Mouse (Mus musculus) lung, embryonic 16.5 days (tissue): Measurements from ENCODE around the gene Mpp6. TPM values are rescaled to one million over a fixed set of nuclear protein-coding genes. Genes with fewer than 3 reads are reported as not detected.

ENCODE experiments used
- ATAC-seq: fragments of 200-750 bp; cut with Nextera tagmentation; 2 replicates; pipeline ENCODE4 v1.8.0; 2017; ENCODE audit warnings: low read depth, mild to moderate bottlenecking, moderate library complexity
- H3K27ac ChIP-seq: fragments of 300-500 bp; sonication (generic); 2 replicates; pipeline ENCODE4 v1.5.1; 2014; ENCODE audit warnings: mild to moderate bottlenecking, control low read depth, low read length
- H3K27me3 ChIP-seq: fragments of 300-500 bp; sonication (generic); 2 replicates; pipeline ENCODE4 v1.6.1; 2014; ENCODE audit warnings: low read depth, low read length, mixed read lengths; ENCODE audit not compliant: control insufficient read depth, insufficient read depth
- H3K36me3 ChIP-seq: fragments of 300-500 bp; sonication (generic); 2 replicates; pipeline ENCODE4 v1.6.1; 2014; ENCODE audit warnings: low read length; ENCODE audit not compliant: control insufficient read depth, insufficient read depth
- H3K4me1 ChIP-seq: fragments of 300-500 bp; sonication (generic); replicated peaks from 2 replicates; pipeline ENCODE4 v1.6.1; 2014; ENCODE audit warnings: low read length, mixed read lengths; ENCODE audit not compliant: control insufficient read depth, insufficient read depth
- H3K4me2 ChIP-seq: fragments of 300-500 bp; sonication (generic); 2 replicates; pipeline ENCODE4 v1.6.1; 2014; ENCODE audit warnings: low read depth, low read length, control low read depth
- H3K4me3 ChIP-seq: fragments of 300-500 bp; sonication (generic); 2 replicates; pipeline ENCODE4 v1.5.1; 2014; ENCODE audit warnings: mild to moderate bottlenecking, low read length, control low read depth
- H3K9ac ChIP-seq: fragments of 300-500 bp; sonication (generic); 2 replicates; pipeline ENCODE4 v1.6.1; 2014; ENCODE audit warnings: low read length, control low read depth
- H3K9me3 ChIP-seq: fragments of 300-500 bp; sonication (generic); 2 replicates; pipeline ENCODE4 v1.6.1; 2016; ENCODE audit warnings: low read length; ENCODE audit not compliant: control insufficient read depth
- WGBS: fragments of 180-500 bp; shearing (Covaris S2); extraction: QIAGEN DNeasy Blood & Tissue Kit; methylation state at CpG from one replicate; pipeline ENCODE4 v1.1.7; 2014; 5-methylcytosine and 5-hydroxymethylcytosine counted together
- polyA plus RNA-seq: library from polyadenylated mRNA; unstranded; fragments of >200 nt; fragmentation: Nextera tagmentation; extraction: Ambion mirVana; gene quantifications from 2 replicates; pipeline ENCODE4 v1.2.1, GENCODE M21; 2015

Gene Mpp6
- polyA plus RNA-seq, 1 experiment from 2014 or later = 52.7 TPM

- no peaks in the 10 kb centered on the region for H3K4me1 ChIP-seq
- no peak overlapping the region for H3K4me3 ChIP-seq
- no peak for ATAC-seq
- H3K27ac ChIP-seq = no peak overlapping the region
- 80% methylated on average over 1 of the region's 1 CpGs for WGBS
- H3K4me2 ChIP-seq = no peak overlapping the region
- no peaks in the 10 kb centered on the region for H3K9me3 ChIP-seq
- H3K9ac ChIP-seq = no peak overlapping the region
- H3K27me3 ChIP-seq = no peaks in the 10 kb centered on the region
- no peaks in the 10 kb centered on the region for H3K36me3 ChIP-seq
Observed at GRCm38 (mm10) chr6:50175736-50176135, 65.7 kb downstream of the Mpp6 start.

DNA sequence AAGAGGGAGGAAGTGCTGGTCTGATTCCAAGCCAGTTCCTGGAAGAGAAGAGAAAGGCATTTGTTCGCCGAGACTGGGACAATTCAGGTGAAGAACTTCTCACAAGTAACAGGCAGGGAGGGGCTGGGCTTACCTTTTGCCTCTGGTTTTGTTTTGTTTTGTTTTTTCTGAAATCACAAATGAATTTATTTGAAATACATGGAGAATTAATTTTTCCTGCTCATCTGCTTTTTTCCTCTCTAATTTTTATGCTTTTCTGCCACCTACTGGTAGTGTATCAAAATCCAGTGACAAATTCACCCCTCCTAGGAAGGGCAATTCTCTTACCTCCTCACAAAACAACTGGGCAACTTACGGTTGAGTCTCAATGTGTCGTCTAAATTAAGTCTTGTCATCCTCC is 70.1 kb downstream of the Mpp6 start:
- H3K36me3 ChIP-seq = peaks cover 4% of the 10 kb centered on the region; the same call in 1 of the 2 replicates
- 60% methylated on average over 4 of the region's 4 CpGs for WGBS

GRCm38 (mm10) chr6:50187955-50188354 is 77.9 kb downstream of the Mpp6 start:
- H3K9ac ChIP-seq = no peak overlapping the region
- 78% methylated on average over 4 of the region's 4 CpGs for WGBS
- H3K4me3 ChIP-seq = no peak overlapping the region
- H3K4me2 ChIP-seq = no peak overlapping the region
- no peaks in the 10 kb centered on the region for H3K4me1 ChIP-seq
- H3K36me3 ChIP-seq = peaks cover 4% of the 10 kb centered on the region
- no peaks in the 10 kb centered on the region for H3K9me3 ChIP-seq
- ATAC-seq = no peak
- no peaks in the 10 kb centered on the region for H3K27me3 ChIP-seq
- H3K27ac ChIP-seq = no peak overlapping the region

More for the DNA sequence above, 70.1 kb downstream of the Mpp6 start:
- H3K4me2 ChIP-seq = no peak overlapping the region
- no peak overlapping the region for H3K4me3 ChIP-seq
- no peaks in the 10 kb centered on the region for H3K27me3 ChIP-seq
- no peak overlapping the region for H3K27ac ChIP-seq
- no peak for ATAC-seq
- H3K4me1 ChIP-seq = no peaks in the 10 kb centered on the region
- no peak overlapping the region for H3K9ac ChIP-seq
- H3K9me3 ChIP-seq = no peaks in the 10 kb centered on the region

GRCm38 (mm10) chr6:50189376-50189775 is 79.3 kb downstream of the Mpp6 start:
- Histone ChIP-seq H3K9ac (no peak overlapping the region), H3K27ac (no peak overlapping the region), H3K27me3 (no peaks in the 10 kb centered on the region), H3K4me2 (no peak overlapping the region), H3K36me3 (peaks cover 2% of the 10 kb centered on the region), H3K4me3 (no peak overlapping the region), H3K4me1 (no peaks in the 10 kb centered on the region), H3K9me3 (no peaks in the 10 kb centered on the region)
- no peak for ATAC-seq

DNA sequence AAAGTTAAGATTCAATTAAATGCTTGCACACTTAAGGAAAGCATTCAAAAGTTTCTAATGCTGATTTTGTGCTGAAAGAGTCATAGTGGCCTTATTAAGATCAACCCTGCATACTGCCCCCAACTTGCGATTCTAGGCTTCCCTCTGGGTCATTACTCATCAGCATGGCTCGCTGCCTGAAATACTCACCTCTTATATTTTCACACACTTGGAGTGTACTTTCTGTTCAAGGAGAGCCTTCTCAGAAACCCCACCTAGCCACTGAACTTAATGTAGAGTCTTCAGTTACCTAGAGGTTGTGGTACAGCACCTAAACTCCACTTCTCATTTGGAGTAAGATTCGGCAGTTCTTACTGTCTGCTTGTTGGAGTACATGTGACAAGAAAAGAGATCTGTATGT is 81.6 kb downstream of the Mpp6 start:
- 84% methylated on average over 3 of the region's 3 CpGs for WGBS
- Histone ChIP-seq H3K4me2 (no peak overlapping the region), H3K9ac (no peak overlapping the region), H3K36me3 (peaks cover 2% of the 10 kb centered on the region), H3K27me3 (no peaks in the 10 kb centered on the region), H3K9me3 (no peaks in the 10 kb centered on the region), H3K4me1 (no peaks in the 10 kb centered on the region), H3K27ac (no peak overlapping the region), H3K4me3 (no peak overlapping the region)
- ATAC-seq = no peak

DNA sequence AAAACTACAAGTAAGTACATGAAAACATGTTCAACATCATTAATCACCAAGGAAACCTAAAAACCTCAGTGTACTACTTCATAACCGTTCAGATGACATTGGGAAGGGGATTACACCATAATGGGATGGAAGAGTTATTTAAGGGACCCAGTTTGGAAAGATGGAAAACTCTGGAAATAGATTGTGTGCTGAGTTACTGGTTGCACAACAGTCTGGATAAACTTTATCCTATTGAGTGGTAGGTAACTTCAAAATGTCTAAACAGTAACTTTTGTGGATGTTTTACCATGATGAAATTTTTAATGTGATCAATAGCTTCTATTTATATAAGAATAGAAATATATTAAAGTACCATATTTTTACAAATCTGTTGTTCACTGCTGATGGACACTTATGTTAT is 82.1 kb downstream of the Mpp6 start:
- Histone ChIP-seq H3K27me3 (no peaks in the 10 kb centered on the region), H3K36me3 (peaks cover 2% of the 10 kb centered on the region), H3K9me3 (no peaks in the 10 kb centered on the region), H3K4me1 (no peaks in the 10 kb centered on the region), H3K9ac (no peak overlapping the region), H3K4me3 (no peak overlapping the region), H3K27ac (no peak overlapping the region), H3K4me2 (no peak overlapping the region)
- 54% methylated on average over 1 of the region's 1 CpGs for WGBS
- ATAC-seq = no peak

- H3K4me3 ChIP-seq = no peak overlapping the region
- no peaks in the 10 kb centered on the region for H3K9me3 ChIP-seq
- WGBS = 82% methylated on average over 3 of the region's 3 CpGs
- no peak overlapping the region for H3K27ac ChIP-seq
- H3K9ac ChIP-seq = no peak overlapping the region
- H3K4me2 ChIP-seq = no peak overlapping the region
- H3K4me1 ChIP-seq = no peaks in the 10 kb centered on the region
- no peak for ATAC-seq
- H3K27me3 ChIP-seq = no peaks in the 10 kb centered on the region
- H3K36me3 ChIP-seq = peaks cover 2% of the 10 kb centered on the region
Observed at GRCm38 (mm10) chr6:50192822-50193221, 82.8 kb downstream of the Mpp6 start.

DNA sequence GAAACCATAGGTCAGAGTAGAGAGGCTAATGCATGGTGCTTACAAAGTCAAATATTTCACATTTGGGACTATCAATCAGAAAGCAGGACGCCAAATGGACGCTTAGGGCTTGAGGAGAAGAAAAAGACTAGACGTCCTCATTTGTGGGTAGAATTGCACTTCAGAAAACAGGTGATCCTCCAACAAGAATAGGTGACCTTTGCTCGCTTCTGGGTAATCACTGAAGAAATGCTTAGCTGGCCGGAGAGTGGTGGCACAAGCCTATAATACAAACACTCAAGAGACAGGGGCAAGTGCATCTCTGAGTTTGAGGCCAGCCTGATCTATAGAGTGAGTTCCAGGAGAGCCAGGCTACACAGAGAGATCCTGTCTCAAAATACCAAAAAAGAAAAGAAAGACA is 83.8 kb downstream of the Mpp6 start:
- Histone ChIP-seq H3K27ac (no peak overlapping the region), H3K9me3 (no peaks in the 10 kb centered on the region), H3K27me3 (no peaks in the 10 kb centered on the region), H3K4me1 (no peaks in the 10 kb centered on the region), H3K4me3 (no peak overlapping the region), H3K4me2 (no peak overlapping the region), H3K36me3 (peaks cover 6% of the 10 kb centered on the region), H3K9ac (no peak overlapping the region)
- no peak for ATAC-seq
- WGBS = 75% methylated on average over 5 of the region's 5 CpGs

- WGBS = 80% methylated on average over 4 of the region's 4 CpGs
- no peak overlapping the region for H3K4me2 ChIP-seq
- H3K9me3 ChIP-seq = no peaks in the 10 kb centered on the region
- no peaks in the 10 kb centered on the region for H3K27me3 ChIP-seq
- no peak overlapping the region for H3K9ac ChIP-seq
- H3K27ac ChIP-seq = no peak overlapping the region
- H3K4me1 ChIP-seq = no peaks in the 10 kb centered on the region
- H3K36me3 ChIP-seq = no peaks in the 10 kb centered on the region
- H3K4me3 ChIP-seq = no peak overlapping the region
- no peak for ATAC-seq
Observed at GRCm38 (mm10) chr6:50204356-50204755, 94.3 kb downstream of the Mpp6 start.

DNA sequence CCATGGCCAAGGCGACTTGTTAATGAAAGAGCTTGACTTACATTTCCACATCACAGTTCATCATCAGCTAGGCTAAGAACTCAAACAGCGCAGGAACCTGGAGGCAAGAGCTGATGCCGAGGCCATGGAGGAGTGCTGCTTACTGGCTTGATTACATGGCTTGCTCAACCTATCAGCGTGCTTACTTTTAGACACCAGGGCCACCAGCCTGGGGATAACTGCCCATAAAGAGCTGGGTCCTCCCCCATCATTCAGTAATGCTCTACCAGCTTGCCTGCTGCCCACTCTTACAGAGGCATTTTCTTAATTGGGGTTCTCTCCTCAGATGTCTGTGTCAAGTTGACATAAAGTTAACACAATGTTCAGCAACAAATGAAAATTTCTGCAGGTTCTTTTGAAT is 95.1 kb downstream of the Mpp6 start:
- WGBS = 85% methylated on average over 4 of the region's 4 CpGs
- H3K9ac ChIP-seq = no peak overlapping the region
- no peaks in the 10 kb centered on the region for H3K9me3 ChIP-seq
- H3K4me2 ChIP-seq = no peak overlapping the region
- no peak for ATAC-seq
- H3K27me3 ChIP-seq = no peaks in the 10 kb centered on the region
- no peaks in the 10 kb centered on the region for H3K36me3 ChIP-seq
- H3K4me1 ChIP-seq = no peaks in the 10 kb centered on the region
- H3K27ac ChIP-seq = no peak overlapping the region
- no peak overlapping the region for H3K4me3 ChIP-seq
